Mouse (Mus musculus) T-cell, adult 2 months (primary cell): ENCODE data around the gene Hdhd5.

ENCODE experiments used
- DNase-seq: peaks from one replicate; pipeline ENCODE4 v3.0.0; 2022; ENCODE audit warnings: low spot score

The Hdhd5 gene

GRCm38 (mm10) chr6:120532594-120532993, 1.5 kb upstream of the Hdhd5 start:
- DNase-seq, result no peak

- peak; percentile 52 for DNase-seq
These were observed 2.0 kb downstream of the Hdhd5 start for GRCm38 (mm10) chr6:120529123-120529522.

GRCm38 (mm10) chr6:120524796-120525195, 6.3 kb downstream of the Hdhd5 start:
- DNase-seq, result no peak

- DNase-seq, result no peak
These were observed 11.5 kb downstream of the Hdhd5 start for GRCm38 (mm10) chr6:120519647-120520046.

GRCm38 (mm10) chr6:120517311-120517710, 13.8 kb downstream of the Hdhd5 start:
- no peak for DNase-seq

GRCm38 (mm10) chr6:120516879-120517278, 14.2 kb downstream of the Hdhd5 start:
- DNase-seq, result no peak

- no peak for DNase-seq
These were observed 14.7 kb downstream of the Hdhd5 start for GRCm38 (mm10) chr6:120516422-120516821.

- DNase-seq, result no peak
These were observed 19.9 kb downstream of the Hdhd5 start for GRCm38 (mm10) chr6:120511212-120511611.

GRCm38 (mm10) chr6:120510425-120510824, 20.7 kb downstream of the Hdhd5 start:
- DNase-seq, result no peak

GRCm38 (mm10) chr6:120509975-120510374, 21.1 kb downstream of the Hdhd5 start:
- no peak for DNase-seq

- no peak for DNase-seq
These were observed 22.5 kb downstream of the Hdhd5 start for GRCm38 (mm10) chr6:120508645-120509044.

- no peak for DNase-seq
These were observed 25.6 kb downstream of the Hdhd5 start for GRCm38 (mm10) chr6:120505531-120505930.

- no peak for DNase-seq
These were observed 27.1 kb downstream of the Hdhd5 start for GRCm38 (mm10) chr6:120504051-120504450.

- no peak for DNase-seq
These were observed 34.6 kb downstream of the Hdhd5 start for GRCm38 (mm10) chr6:120496544-120496943.

- peak; percentile 47 for DNase-seq
These were observed 37.5 kb downstream of the Hdhd5 start, which contains the start of gene Tmem121b for GRCm38 (mm10) chr6:120493374-120494181. Gene Tmem121b (minus strand): TSS chr6:120493807.

- DNase-seq, result peak; percentile 37
These were observed 38.4 kb downstream of the Hdhd5 start for GRCm38 (mm10) chr6:120492499-120493373.

GRCm38 (mm10) chr6:120491862-120492498, 39.1 kb downstream of the Hdhd5 start:
- no peak for DNase-seq

- DNase-seq, result no peak
These were observed 40.1 kb downstream of the Hdhd5 start for GRCm38 (mm10) chr6:120491064-120491463.

GRCm38 (mm10) chr6:120489461-120489860, 41.7 kb downstream of the Hdhd5 start:
- no peak for DNase-seq

GRCm38 (mm10) chr6:120488647-120489046, 42.5 kb downstream of the Hdhd5 start:
- no peak for DNase-seq

GRCm38 (mm10) chr6:120486051-120486510, 45.0 kb downstream of the Hdhd5 start:
- peak; percentile 77 for DNase-seq

- no peak for DNase-seq
These were observed 46.1 kb downstream of the Hdhd5 start for GRCm38 (mm10) chr6:120485038-120485437.
